Mouse (Mus musculus) left cerebral cortex, postnatal 36 days (tissue): ENCODE measurements around the gene Nln. TPM values are rescaled to one million over a fixed set of nuclear protein-coding genes. Genes with fewer than 3 reads are reported as not detected.

ENCODE experiments used
- DNase-seq, 2 experiments: peaks; one replicate each; pipeline ENCODE4 v3.0.0; 2021 to 2022; ENCODE audit warnings: low spot score in 2 of 2, mixed read lengths in 1 of 2
- intact Hi-C: fragments of 180-260 bp; cut with DNase I; formaldehyde crosslinking; loops from one replicate; pipeline ENCODE4 v1.15.1; 2025
- total RNA-seq, 2 experiments: library from RNA; stranded (reverse); gene quantifications; 2 replicates each; pipeline ENCODE4 v1.2.3; 2021

Gene Nln
- total RNA-seq, 2 experiments from 2014 or later, result 28.9 to 30.4 TPM

DNA sequence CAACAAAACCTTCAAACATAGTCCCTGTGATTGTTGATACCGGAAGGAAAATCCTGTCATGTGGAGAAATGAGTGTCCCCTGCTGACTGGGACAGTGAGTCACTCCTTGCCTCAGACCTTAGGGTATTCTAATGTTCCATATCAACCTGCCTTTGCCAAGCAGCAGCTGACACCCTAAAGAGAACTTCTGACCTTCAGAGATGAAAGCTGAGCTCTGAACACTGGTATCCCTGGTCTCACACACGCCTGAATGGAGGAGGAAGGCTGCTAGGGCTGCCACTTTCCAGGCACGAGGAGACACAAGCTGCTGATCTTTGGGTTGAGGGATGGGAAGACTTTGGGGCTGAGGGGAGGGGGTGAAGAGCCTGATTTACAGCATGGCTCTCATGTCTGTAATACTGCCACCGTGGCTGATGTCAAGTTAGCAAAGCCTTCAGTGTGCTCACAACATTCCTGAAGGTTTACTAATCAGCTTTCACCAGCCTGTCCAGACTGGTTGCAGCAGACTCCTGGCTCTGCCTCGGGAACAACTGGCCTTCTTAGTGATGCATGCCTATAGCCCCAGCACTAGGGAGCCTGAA is 131.0 kb downstream of the Nln start:
- no peak for DNase-seq
- intact Hi-C loops, result no loop called here

DNA sequence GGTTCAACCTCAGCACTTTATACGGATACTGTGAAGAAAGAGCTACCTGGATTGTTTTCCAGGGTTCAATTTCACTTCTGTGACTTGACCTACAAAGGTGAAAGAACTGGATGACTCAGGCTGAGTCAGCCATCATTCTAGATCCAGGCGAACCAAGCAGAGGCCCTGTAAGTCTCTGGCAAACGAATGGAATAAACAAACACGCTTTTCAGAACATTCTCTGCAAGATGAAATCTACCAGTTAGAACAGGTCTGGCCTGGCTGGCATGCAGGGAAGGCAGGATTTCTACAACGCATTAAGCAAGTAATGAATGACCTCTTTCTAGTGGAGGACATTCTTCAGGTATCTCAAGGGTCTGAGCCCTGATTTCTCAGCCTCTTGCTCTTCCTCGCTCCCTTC is 131.6 kb downstream of the Nln start:
- intact Hi-C loops, result no loop called here
- DNase-seq, result no peak

DNA sequence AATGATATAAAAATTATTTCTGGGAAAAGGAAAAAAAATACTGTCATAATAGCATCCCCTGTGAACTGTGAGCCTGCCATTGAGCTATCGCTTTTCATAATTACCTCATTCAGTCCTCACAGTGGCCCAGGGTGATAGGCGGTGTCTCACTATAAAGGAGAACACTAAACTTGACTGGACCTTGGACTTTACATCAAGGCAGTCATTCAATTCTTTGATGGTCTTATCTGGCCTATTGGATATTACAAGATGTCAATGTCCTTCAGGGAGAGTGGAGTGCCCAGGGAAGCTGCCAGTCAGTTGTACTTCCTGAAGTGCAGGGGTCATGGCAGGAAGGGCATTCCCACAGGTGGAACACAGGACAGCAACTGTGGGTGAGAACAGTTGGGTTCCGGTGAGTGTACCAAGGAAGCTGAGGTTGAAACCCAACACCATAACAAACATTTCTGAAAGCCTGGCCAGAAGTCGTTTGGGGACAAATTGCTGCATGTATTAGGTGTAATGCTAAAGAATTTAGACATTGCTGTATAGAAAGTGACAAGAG is 133.2 kb downstream of the Nln start:
- no peak for DNase-seq
- intact Hi-C loops, result no loop called here

DNA sequence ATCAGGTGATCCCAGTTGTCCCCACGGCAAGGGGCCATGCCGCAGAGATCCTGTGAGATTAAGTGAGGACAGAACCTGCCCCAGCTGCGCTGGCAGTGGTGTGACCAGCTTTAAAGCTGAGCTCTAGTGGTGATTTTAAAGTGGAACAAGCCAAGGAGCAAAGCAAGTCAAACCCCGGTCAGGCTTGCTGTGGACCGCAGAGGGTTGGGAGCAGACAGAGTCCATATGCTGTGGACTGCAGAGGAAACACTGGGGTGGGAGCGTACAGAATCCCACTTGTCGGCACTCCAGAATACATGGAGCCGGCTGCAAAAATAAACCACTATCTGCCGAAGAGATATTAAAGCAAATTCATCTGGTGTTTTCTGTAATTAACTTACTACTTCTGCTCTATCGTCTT is 134.3 kb downstream of the Nln start:
- intact Hi-C loops, result no loop called here
- no peak for DNase-seq

DNA sequence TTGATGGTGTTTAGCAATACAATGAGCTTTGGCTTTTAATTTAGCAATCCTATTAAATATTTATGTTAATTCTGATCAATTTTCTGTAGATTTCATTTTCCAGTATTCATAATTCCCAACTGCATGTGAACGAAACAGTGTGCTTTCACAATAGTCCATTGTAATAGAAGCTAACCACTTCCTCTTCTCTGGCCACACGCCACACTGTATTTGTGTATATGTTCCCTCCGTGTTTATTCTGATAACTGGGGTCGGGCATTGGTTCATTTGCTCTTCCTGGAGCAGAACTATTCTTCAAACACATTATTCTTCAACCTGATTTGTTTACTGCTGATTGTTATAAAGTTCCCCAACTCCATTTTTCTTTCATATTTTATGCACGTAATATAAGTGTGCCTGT is 135.4 kb downstream of the Nln start:
- DNase-seq, result no peak
- intact Hi-C loops, result no loop called here

Other genes starting within 250 kb of the Nln start
- 10 to 100 TPM; 37.6 to 42.5 TPM for gene Erbin, start 189.1 kb downstream of the Nln start, total RNA-seq
- gene Sgtb, start 127 bp upstream of the Nln start, total RNA-seq, result 100 to 1,000 TPM; 127 to 157 TPM
- 10 to 100 TPM; 52.0 to 55.4 TPM for gene Trappc13, start 68.9 kb upstream of the Nln start, total RNA-seq
- gene Trim23, start 69.2 kb upstream of the Nln start, total RNA-seq, result 10 to 100 TPM; 53.9 to 54.4 TPM
- 1 to 10 TPM; 1.0 to 1.2 TPM for gene Cenpk, start 119.0 kb upstream of the Nln start, total RNA-seq
- 10 to 100 TPM in 1 of 2 experiments, 1 to 10 TPM in 1; 9.3 to 13.7 TPM for gene Ppwd1, start 119.2 kb upstream of the Nln start, total RNA-seq
- 1 to 10 TPM; 4.4 to 4.9 TPM for gene Adamts6, start 178.2 kb upstream of the Nln start, total RNA-seq